Mouse (Mus musculus) E14TG2a.4 (cell line): ENCODE measurements at regions not wholly inside any gene's neighbourhood (a gene's known extent, or its start where the extent isn't known, plus 50 kb on each side); places are given as distances from the start of the nearest gene placed in this dataset.

Source experiments
- CTCF ChIP-seq: conservative IDR thresholded peaks from 2 replicates; pipeline ENCODE4 v1.5.1; 2014; ENCODE audit warnings: low read length
- POU5F1 ChIP-seq: IDR thresholded peaks from 2 replicates; pipeline ENCODE4 v1.6.1; 2014; ENCODE audit warnings: low read length, borderline replicate concordance

- TF ChIP-seq POU5F1, result no peak
- no peak for TF ChIP-seq CTCF
Measured at GRCm38 (mm10) chr11:48381489-48381888, 392.7 kb upstream of the Sgcd start.
